28 mouse cellular contexts compared by ENCODE assay signal in genomic region chr4:65951918-65952317, GRCm38 (mm10).
A peak's percentile ranks its signal among the peaks of the same experiment; 100 is the strongest.
DNase-seq lines count a peak whose midpoint lies in the region; ATAC-seq lines count a peak whose summit lies in the region.
"Had no signal": no experiment of that assay in that cellular context is flagged by ENCODE, and none has a peak within 500 bp of the region (broad histone marks: within the 10 kb centered on the region; RNA-seq: fewer than 3 reads in every experiment).

No protein-coding gene starts in this region.

- H3K9ac ChIP-seq in neural tube, embryonic 15.5 days (replicated peaks), result no peak overlapping the region
- H3K9ac ChIP-seq: embryonic facial prominence, embryonic 13.5 days; embryonic facial prominence, embryonic 15.5 days; forebrain, embryonic 12.5 days had no signal

- H3K27ac ChIP-seq in neural tube, embryonic 15.5 days (replicated peaks), result no peak overlapping the region
- H3K27ac ChIP-seq: embryonic facial prominence, embryonic 13.5 days; embryonic facial prominence, embryonic 15.5 days; forebrain, embryonic 10.5 days; forebrain, embryonic 12.5 days had no signal

- H3K36me3 ChIP-seq in neural tube, embryonic 15.5 days, result no peaks in the 10 kb centered on the region
- H3K36me3 ChIP-seq: embryonic facial prominence, embryonic 13.5 days; embryonic facial prominence, embryonic 15.5 days; forebrain, embryonic 10.5 days; forebrain, embryonic 12.5 days; G1E had no signal

- no peaks in the 10 kb centered on the region for H3K27me3 ChIP-seq in neural tube, embryonic 15.5 days (replicated peaks)
- H3K27me3 ChIP-seq: CH12.LX; embryonic facial prominence, embryonic 13.5 days; embryonic facial prominence, embryonic 15.5 days; forebrain, embryonic 12.5 days; Patski had no signal

- no peak overlapping the region for H3K4me2 ChIP-seq in neural tube, embryonic 15.5 days
- H3K4me2 ChIP-seq: embryonic facial prominence, embryonic 13.5 days; embryonic facial prominence, embryonic 15.5 days; forebrain, embryonic 12.5 days had no signal

- no peaks in the 10 kb centered on the region for H3K4me1 ChIP-seq in neural tube, embryonic 15.5 days
- H3K4me1 ChIP-seq: embryonic facial prominence, embryonic 13.5 days; embryonic facial prominence, embryonic 15.5 days; forebrain, embryonic 10.5 days; forebrain, embryonic 12.5 days had no signal

- H3K9me3 ChIP-seq in neural tube, embryonic 15.5 days (replicated peaks), result no peaks in the 10 kb centered on the region
- H3K9me3 ChIP-seq: embryonic facial prominence, embryonic 13.5 days; embryonic facial prominence, embryonic 15.5 days; forebrain, embryonic 10.5 days; forebrain, embryonic 12.5 days; G1E had no signal

- DNase-seq in frontal cortex, adult 2 months (ENCODE audit: extremely low spot score in 1 of 2, low spot score in 1 of 2), result no peak
- DNase-seq in Muller cell, postnatal 12 days (ENCODE audit: inconsistent ontology term), result peak; percentile 37
- peak; percentile 68 for DNase-seq in brain, adult 2 months (ENCODE audit: low read depth, low spot score)
- no peak for DNase-seq in lung, postnatal 14 days
- DNase-seq: adrenal gland, adult 8-10 months; adrenal gland, postnatal 14 days; adrenal gland, postnatal 36 days; B cell, adult 2 months; cerebellum, adult 11 months; cerebellum, adult 18-20 months; cerebellum, adult 8-10 months; cerebellum, adult 9-11 months; cerebellum, postnatal 14 days; cerebellum, postnatal 36 days; embryo, embryonic 11 days had no signal

- no peak overlapping the region for H3K4me3 ChIP-seq in neural tube, embryonic 15.5 days (replicated peaks)
- H3K4me3 ChIP-seq: embryonic facial prominence, embryonic 13.5 days; embryonic facial prominence, embryonic 15.5 days; erythroblast, embryonic 14.5 days; forebrain, embryonic 10.5 days; forebrain, embryonic 12.5 days had no signal

- peak; percentile 78 for ATAC-seq in frontal cortex, adult (ENCODE audit: low TSS enrichment)
- no peak for ATAC-seq in neural tube, embryonic 15.5 days (ENCODE audit: low FRiP score)
- ATAC-seq: activated CD4-positive, CD25-positive, alpha-beta regulatory T cell, adult 4 months; CD4-positive, CD25-positive, alpha-beta regulatory T cell, adult 4 months; forebrain, embryonic 14.5 days; Patski had no signal

- WGBS in neural tube, embryonic 15.5 days, result 86% methylated on average over 1 of the region's 1 CpGs

Comparison
In these comparisons a context has a peak if more than half of its experiments do, and no peak if none do; other contexts are left out.
1. DNase-seq: peak in Muller cell, postnatal 12 days (single experiment) and brain, adult 2 months (single experiment); none in frontal cortex, adult 2 months (0 of 2) and lung, postnatal 14 days (single experiment).